18 mouse cellular contexts compared by ENCODE assay signal in genomic region chr15:100082733-100083132, GRCm38 (mm10). TPM values are rescaled to one million over a fixed set of nuclear protein-coding genes. Genes with fewer than 3 reads are reported as not detected.
DNase-seq lines count a peak whose midpoint lies in the region; ATAC-seq and TF ChIP-seq lines count a peak whose summit lies in the region.
"Had no signal": no experiment of that assay in that cellular context is flagged by ENCODE, and none has a peak within 500 bp of the region (broad histone marks: within the 10 kb centered on the region; RNA-seq: fewer than 3 reads in every experiment).

No protein-coding gene starts in this region.

- H3K9me3 ChIP-seq in embryonic facial prominence, embryonic 13.5 days: no peaks in the 10 kb centered on the region
- H3K9me3 ChIP-seq in embryonic facial prominence, embryonic 10.5 days: no peaks in the 10 kb centered on the region
- no peaks in the 10 kb centered on the region for H3K9me3 ChIP-seq in liver, postnatal 0 days (ENCODE audit: low read length)
- H3K9me3 ChIP-seq in intestine, embryonic 16.5 days (ENCODE audit: control insufficient read depth, low read length): no peaks in the 10 kb centered on the region
- H3K9me3 ChIP-seq: heart, embryonic 13.5 days; liver, embryonic 15.5 days; midbrain, embryonic 12.5 days had no signal

- H3K4me1 ChIP-seq in embryonic facial prominence, embryonic 13.5 days: peaks cover 34% of the 10 kb centered on the region
- peaks cover 25% of the 10 kb centered on the region for H3K4me1 ChIP-seq in embryonic facial prominence, embryonic 10.5 days
- H3K4me1 ChIP-seq in liver, postnatal 0 days (ENCODE audit: insufficient read depth): peaks cover 43% of the 10 kb centered on the region
- H3K4me1 ChIP-seq in intestine, embryonic 16.5 days (ENCODE audit: control insufficient read depth, insufficient read depth, low read length): peaks cover 16% of the 10 kb centered on the region

- ATAC-seq in embryonic facial prominence, embryonic 13.5 days (ENCODE audit: insufficient number of reproducible peaks, insufficient read depth, low FRiP score, low TSS enrichment, low read depth): no peak
- no peak for ATAC-seq in liver, postnatal 0 days
- no peak for ATAC-seq in intestine, embryonic 16.5 days
- ATAC-seq: forebrain, embryonic 14.5 days had no signal

- H3K4me2 ChIP-seq in embryonic facial prominence, embryonic 13.5 days: no peak overlapping the region
- no peak overlapping the region for H3K4me2 ChIP-seq in liver, postnatal 0 days (ENCODE audit: low read depth, low read length)
- H3K4me2 ChIP-seq in intestine, embryonic 16.5 days (ENCODE audit: low read depth, low read length): no peak overlapping the region
- H3K4me2 ChIP-seq: heart, embryonic 13.5 days; liver, embryonic 15.5 days; midbrain, embryonic 12.5 days had no signal

- intact Hi-C loops in left cerebral cortex, postnatal 36 days (cut with DNase I): loop anchor here (5.0 kb wide), 2 partner anchors 40 to 45 kb away; no protein-coding TSS in a partner anchor

- no peak overlapping the region for H3K4me3 ChIP-seq in embryonic facial prominence, embryonic 13.5 days
- no peak overlapping the region for H3K4me3 ChIP-seq in embryonic facial prominence, embryonic 10.5 days
- H3K4me3 ChIP-seq in liver, postnatal 0 days (ENCODE audit: low read depth, low read length): no peak overlapping the region
- no peak overlapping the region for H3K4me3 ChIP-seq in intestine, embryonic 16.5 days (ENCODE audit: low read length)
- H3K4me3 ChIP-seq: heart, embryonic 13.5 days; liver, embryonic 15.5 days; midbrain, embryonic 12.5 days had no signal

- H3K9ac ChIP-seq in embryonic facial prominence, embryonic 13.5 days: no peak overlapping the region
- H3K9ac ChIP-seq in liver, postnatal 0 days (replicated peaks): no peak overlapping the region
- H3K9ac ChIP-seq in intestine, embryonic 16.5 days (ENCODE audit: low read depth, low read length): no peak overlapping the region
- H3K9ac ChIP-seq: heart, embryonic 13.5 days; liver, embryonic 15.5 days had no signal

- H3K27me3 ChIP-seq in embryonic facial prominence, embryonic 13.5 days: no peaks in the 10 kb centered on the region
- no peaks in the 10 kb centered on the region for H3K27me3 ChIP-seq in embryonic facial prominence, embryonic 10.5 days (replicated peaks; ENCODE audit: low read depth, poor library complexity, severe bottlenecking)
- H3K27me3 ChIP-seq in liver, postnatal 0 days (ENCODE audit: insufficient read depth, low read length): no peaks in the 10 kb centered on the region
- H3K27me3 ChIP-seq in intestine, embryonic 16.5 days (replicated peaks; ENCODE audit: control insufficient read depth, insufficient read depth, low read length): no peaks in the 10 kb centered on the region
- H3K27me3 ChIP-seq: heart, embryonic 13.5 days; liver, embryonic 15.5 days; midbrain, embryonic 12.5 days had no signal

- H3K27ac ChIP-seq in embryonic facial prominence, embryonic 13.5 days: peak overlapping the region; percentile 48; the same call in 1 of the 2 replicates
- no peak overlapping the region for H3K27ac ChIP-seq in embryonic facial prominence, embryonic 10.5 days (replicated peaks)
- peak overlapping the region; percentile 52; the same call in 1 of the 2 replicates for H3K27ac ChIP-seq in liver, postnatal 0 days (ENCODE audit: low read depth)
- 0 out of 2 replicates have a peak overlapping the region, but pooled peaks have one; percentile 18 for H3K27ac ChIP-seq in intestine, embryonic 16.5 days (ENCODE audit: low read length)
- H3K27ac ChIP-seq: heart, embryonic 13.5 days; liver, embryonic 15.5 days had no signal

- no peaks in the 10 kb centered on the region for H3K36me3 ChIP-seq in embryonic facial prominence, embryonic 13.5 days
- H3K36me3 ChIP-seq in embryonic facial prominence, embryonic 10.5 days (replicated peaks): peaks cover 4% of the 10 kb centered on the region; the same call in 1 of the 2 replicates
- no peaks in the 10 kb centered on the region for H3K36me3 ChIP-seq in liver, postnatal 0 days (replicated peaks; ENCODE audit: insufficient read depth, low read length)
- H3K36me3 ChIP-seq in intestine, embryonic 16.5 days (ENCODE audit: control insufficient read depth, insufficient read depth, low read length): no peaks in the 10 kb centered on the region
- H3K36me3 ChIP-seq: heart, embryonic 13.5 days; liver, embryonic 15.5 days; midbrain, embryonic 12.5 days had no signal

- DNase-seq in embryonic facial prominence, embryonic 10.5 days (ENCODE audit: low spot score): no peak
- DNase-seq in liver, postnatal 0 days: no peak
- no peak for DNase-seq in liver
- DNase-seq in urinary bladder, postnatal 36 days (ENCODE audit: low spot score in 2 of 2): peak; percentile 50 to 52
- DNase-seq in left cerebral cortex, postnatal 36 days (ENCODE audit: low spot score in 2 of 2): no peak
- DNase-seq: adrenal gland, postnatal 25 days; cerebellum, adult 9-11 months; gastrocnemius, postnatal 14 days; heart, postnatal 14 days; kidney, adult 9 months; kidney, postnatal 14 days; layer of hippocampus, postnatal 36 days had no signal

- WGBS in embryonic facial prominence, embryonic 13.5 days: 77% methylated on average over 5 of the region's 5 CpGs
- WGBS in embryonic facial prominence, embryonic 10.5 days: 91% methylated on average over 5 of the region's 5 CpGs
- WGBS in liver, postnatal 0 days (ENCODE audit: insufficient replicate concordance): 85% methylated on average over 5 of the region's 5 CpGs
- WGBS in intestine, embryonic 16.5 days: 87% methylated on average over 5 of the region's 5 CpGs

- no peak for TF ChIP-seq EP300 in liver, postnatal 0 days (IDR thresholded peaks at IDR 0.05; ENCODE audit: low read depth)

- TF ChIP-seq CTCF in liver, postnatal 0 days (IDR thresholded peaks at IDR 0.05; ENCODE audit: low read depth): no peak

RNA-seq across cellular contexts. Expression of gene Dip2b, which starts 44.3 kb away (rescaled TPM):
- 13.0 and 13.1 TPM in 2 replicates for polyA plus RNA-seq in embryonic facial prominence, embryonic 13.5 days (2015; fragmentation: Nextera tagmentation; extraction: Ambion mirVana)
- polyA plus RNA-seq in embryonic facial prominence, embryonic 10.5 days (2016; fragmentation: Nextera tagmentation; extraction: Ambion mirVana): 16.2 and 16.9 TPM in 2 replicates
- polyA plus RNA-seq in liver, postnatal 0 days (2015; fragmentation: Nextera tagmentation; extraction: Ambion mirVana): 2.1 and 2.3 TPM in 2 replicates
- polyA plus RNA-seq in intestine, embryonic 16.5 days (2015; fragmentation: Nextera tagmentation; extraction: Ambion mirVana): 5.6 and 6.3 TPM in 2 replicates
- total RNA-seq in left cerebral cortex, postnatal 36 days (2021): 10 to 100 TPM; 64.8 to 68.3 TPM

Comparison
In these comparisons a context has a peak if more than half of its experiments do, and no peak if none do; other contexts are left out.
1. DNase-seq: peak in urinary bladder, postnatal 36 days (2 of 2); none in embryonic facial prominence, embryonic 10.5 days (single experiment), liver, postnatal 0 days (single experiment), liver (single experiment) and left cerebral cortex, postnatal 36 days (0 of 2).